Mouse (Mus musculus) embryonic facial prominence, embryonic 13.5 days (tissue): ENCODE results near the gene Gbf1. TPM values are rescaled to one million over a fixed set of nuclear protein-coding genes. Genes with fewer than 3 reads are reported as not detected.

Source experiments
- ATAC-seq: fragments of 200-750 bp; cut with Nextera tagmentation; 2 replicates; pipeline ENCODE4 v1.8.0; 2017; ENCODE audit warnings: low read depth; ENCODE audit not compliant: insufficient number of reproducible peaks, insufficient read depth, low FRiP score, low TSS enrichment
- H3K27ac ChIP-seq: fragments of 300-500 bp; sonication (generic); 2 replicates; pipeline ENCODE4 v1.5.1; 2015; ENCODE audit warnings: moderate library complexity, mild to moderate bottlenecking, inconsistent platforms
- H3K27me3 ChIP-seq: fragments of 300-500 bp; sonication (generic); 2 replicates; pipeline ENCODE4 v1.6.1; 2015; ENCODE audit warnings: mild to moderate bottlenecking, inconsistent platforms
- H3K36me3 ChIP-seq: fragments of 300-500 bp; sonication (generic); 2 replicates; pipeline ENCODE4 v1.6.1; 2015; ENCODE audit warnings: mild to moderate bottlenecking, inconsistent platforms
- H3K4me1 ChIP-seq: fragments of 300-500 bp; sonication (generic); 2 replicates; pipeline ENCODE4 v1.6.1; 2015; ENCODE audit warnings: inconsistent platforms
- H3K4me2 ChIP-seq: fragments of 300-500 bp; sonication (generic); 2 replicates; pipeline ENCODE4 v1.6.1; 2015; ENCODE audit warnings: moderate library complexity, mild to moderate bottlenecking, inconsistent platforms
- H3K4me3 ChIP-seq: fragments of 300-500 bp; sonication (generic); 2 replicates; pipeline ENCODE4 v1.5.1; 2015; ENCODE audit warnings: mild to moderate bottlenecking, inconsistent platforms
- H3K9ac ChIP-seq: fragments of 300-500 bp; sonication (generic); 2 replicates; pipeline ENCODE4 v1.6.1; 2015; ENCODE audit warnings: mild to moderate bottlenecking, inconsistent platforms
- H3K9me3 ChIP-seq: fragments of 300-500 bp; sonication (generic); 2 replicates; pipeline ENCODE4 v1.6.1; 2016; ENCODE audit warnings: inconsistent platforms
- WGBS: fragments of 180-500 bp; shearing (Covaris S2); methylation state at CpG from one replicate; pipeline ENCODE4 v1.1.7; 2015; ENCODE audit warnings: mixed read lengths; 5-methylcytosine and 5-hydroxymethylcytosine counted together
- polyA plus RNA-seq: library from polyadenylated mRNA; unstranded; fragments of >200 nt; fragmentation: Nextera tagmentation; extraction: Ambion mirVana; gene quantifications from 2 replicates; pipeline ENCODE4 v1.2.1, GENCODE M21; 2015

Gene Gbf1
- polyA plus RNA-seq, 1 experiment from 2014 or later = 67.6 TPM

GRCm38 (mm10) chr19:46285631-46286030 is 133.3 kb downstream of the Gbf1 start:
- Histone ChIP-seq H3K27me3 (no peaks in the 10 kb centered on the region), H3K36me3 (peaks cover 73% of the 10 kb centered on the region), H3K4me1 (no peaks in the 10 kb centered on the region), H3K27ac (no peak overlapping the region), H3K4me3 (no peak overlapping the region), H3K4me2 (no peak overlapping the region), H3K9me3 (no peaks in the 10 kb centered on the region), H3K9ac (no peak overlapping the region)
- ATAC-seq = no peak
- 85% methylated on average over 7 of the region's 7 CpGs for WGBS

GRCm38 (mm10) chr19:46286047-46286446 is 133.7 kb downstream of the Gbf1 start:
- H3K9me3 ChIP-seq = no peaks in the 10 kb centered on the region
- no peaks in the 10 kb centered on the region for H3K4me1 ChIP-seq
- peaks cover 69% of the 10 kb centered on the region for H3K36me3 ChIP-seq
- ATAC-seq = no peak
- no peak overlapping the region for H3K4me2 ChIP-seq
- no peak overlapping the region for H3K9ac ChIP-seq
- WGBS = 92% methylated on average over 6 of the region's 6 CpGs
- H3K27me3 ChIP-seq = no peaks in the 10 kb centered on the region
- H3K4me3 ChIP-seq = no peak overlapping the region
- H3K27ac ChIP-seq = no peak overlapping the region

- no peaks in the 10 kb centered on the region for H3K9me3 ChIP-seq
- H3K4me1 ChIP-seq = no peaks in the 10 kb centered on the region
- H3K27ac ChIP-seq = no peak overlapping the region
- no peak overlapping the region for H3K9ac ChIP-seq
- H3K4me3 ChIP-seq = no peak overlapping the region
- peaks cover 61% of the 10 kb centered on the region for H3K36me3 ChIP-seq
- no peak for ATAC-seq
- 0 out of 2 replicates have a peak, but pooled peaks cover 3% of the 10 kb centered on the region for H3K27me3 ChIP-seq
- WGBS = 82% methylated on average over 3 of the region's 3 CpGs
- no peak overlapping the region for H3K4me2 ChIP-seq
Observed at GRCm38 (mm10) chr19:46286926-46287325, 134.6 kb downstream of the Gbf1 start.

GRCm38 (mm10) chr19:46287566-46287965 is 135.3 kb downstream of the Gbf1 start:
- Histone ChIP-seq H3K27me3 (peaks cover 3% of the 10 kb centered on the region; the same call in 1 of the 2 replicates), H3K36me3 (peaks cover 54% of the 10 kb centered on the region), H3K27ac (no peak overlapping the region), H3K4me3 (no peak overlapping the region), H3K9me3 (no peaks in the 10 kb centered on the region), H3K4me2 (no peak overlapping the region), H3K4me1 (no peaks in the 10 kb centered on the region), H3K9ac (no peak overlapping the region)
- WGBS = 89% methylated on average over 3 of the region's 3 CpGs
- no peak for ATAC-seq

- Histone ChIP-seq H3K9ac (no peak overlapping the region), H3K4me1 (no peaks in the 10 kb centered on the region), H3K27me3 (peaks cover 3% of the 10 kb centered on the region; the same call in 1 of the 2 replicates), H3K4me2 (no peak overlapping the region), H3K27ac (no peak overlapping the region), H3K9me3 (no peaks in the 10 kb centered on the region), H3K36me3 (peaks cover 24% of the 10 kb centered on the region), H3K4me3 (no peak overlapping the region)
- ATAC-seq = no peak
- WGBS = 69% methylated on average over 12 of the region's 12 CpGs
Observed at GRCm38 (mm10) chr19:46290535-46291105, 138.3 kb downstream of the Gbf1 start.

- WGBS = 71% methylated on average over 4 of the region's 4 CpGs
- Histone ChIP-seq H3K4me2 (no peak overlapping the region), H3K27ac (no peak overlapping the region), H3K9ac (no peak overlapping the region), H3K27me3 (no peaks in the 10 kb centered on the region; the same call in 1 of the 2 replicates), H3K4me1 (no peaks in the 10 kb centered on the region), H3K9me3 (no peaks in the 10 kb centered on the region), H3K4me3 (no peak overlapping the region), H3K36me3 (no peaks in the 10 kb centered on the region)
- ATAC-seq = no peak
Observed at GRCm38 (mm10) chr19:46296938-46297337, 144.6 kb downstream of the Gbf1 start.

- Histone ChIP-seq H3K4me2 (no peak overlapping the region), H3K9ac (no peak overlapping the region), H3K4me3 (no peak overlapping the region), H3K27ac (no peak overlapping the region), H3K36me3 (no peaks in the 10 kb centered on the region), H3K27me3 (no peaks in the 10 kb centered on the region), H3K4me1 (peaks cover 10% of the 10 kb centered on the region), H3K9me3 (no peaks in the 10 kb centered on the region)
- no peak for ATAC-seq
- WGBS = 30% methylated on average over 8 of the region's 8 CpGs
Observed at GRCm38 (mm10) chr19:46300294-46301045, 148.2 kb downstream of the Gbf1 start.

DNA sequence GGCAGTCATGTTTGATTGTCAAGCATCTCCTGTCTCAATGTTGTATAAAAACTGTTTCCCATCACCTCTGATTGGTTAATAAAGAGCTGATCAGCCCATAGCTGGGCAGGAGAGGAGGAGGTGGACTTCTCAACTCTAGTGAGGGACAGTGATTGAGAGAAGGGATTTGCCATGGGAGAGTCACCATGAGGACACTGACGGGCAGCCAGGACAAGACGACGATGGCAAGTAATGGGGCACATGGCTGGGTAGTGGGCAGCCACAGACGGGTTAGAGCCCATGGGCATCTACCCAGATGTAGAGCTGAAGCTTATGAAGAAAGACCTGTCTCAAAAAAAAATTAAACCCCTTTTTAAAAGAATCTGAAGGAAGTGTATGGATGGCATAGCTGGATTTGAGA is 150.2 kb downstream of the Gbf1 start:
- H3K27me3 ChIP-seq = peaks cover 9% of the 10 kb centered on the region
- no peak overlapping the region for H3K4me2 ChIP-seq
- H3K4me3 ChIP-seq = no peak overlapping the region
- peaks cover 3% of the 10 kb centered on the region; the same call in 1 of the 2 replicates for H3K36me3 ChIP-seq
- H3K27ac ChIP-seq = no peak overlapping the region
- H3K4me1 ChIP-seq = peaks cover 17% of the 10 kb centered on the region
- no peak for ATAC-seq
- H3K9me3 ChIP-seq = no peaks in the 10 kb centered on the region
- 85% methylated on average over 4 of the region's 4 CpGs for WGBS
- no peak overlapping the region for H3K9ac ChIP-seq

- Histone ChIP-seq H3K27ac (peak overlapping the region; percentile 84), H3K9ac (peak overlapping the region; percentile 76), H3K4me3 (peak overlapping the region; percentile 69), H3K36me3 (peaks cover 5% of the 10 kb centered on the region; the same call in 1 of the 2 replicates), H3K27me3 (peaks cover 19% of the 10 kb centered on the region), H3K9me3 (no peaks in the 10 kb centered on the region), H3K4me1 (peaks cover 18% of the 10 kb centered on the region), H3K4me2 (peak overlapping the region; percentile 97)
- 56% methylated on average over 18 of the region's 18 CpGs for WGBS
- ATAC-seq = no peak
Observed at GRCm38 (mm10) chr19:46303251-46304215, 151.2 kb downstream of the Gbf1 start.

DNA sequence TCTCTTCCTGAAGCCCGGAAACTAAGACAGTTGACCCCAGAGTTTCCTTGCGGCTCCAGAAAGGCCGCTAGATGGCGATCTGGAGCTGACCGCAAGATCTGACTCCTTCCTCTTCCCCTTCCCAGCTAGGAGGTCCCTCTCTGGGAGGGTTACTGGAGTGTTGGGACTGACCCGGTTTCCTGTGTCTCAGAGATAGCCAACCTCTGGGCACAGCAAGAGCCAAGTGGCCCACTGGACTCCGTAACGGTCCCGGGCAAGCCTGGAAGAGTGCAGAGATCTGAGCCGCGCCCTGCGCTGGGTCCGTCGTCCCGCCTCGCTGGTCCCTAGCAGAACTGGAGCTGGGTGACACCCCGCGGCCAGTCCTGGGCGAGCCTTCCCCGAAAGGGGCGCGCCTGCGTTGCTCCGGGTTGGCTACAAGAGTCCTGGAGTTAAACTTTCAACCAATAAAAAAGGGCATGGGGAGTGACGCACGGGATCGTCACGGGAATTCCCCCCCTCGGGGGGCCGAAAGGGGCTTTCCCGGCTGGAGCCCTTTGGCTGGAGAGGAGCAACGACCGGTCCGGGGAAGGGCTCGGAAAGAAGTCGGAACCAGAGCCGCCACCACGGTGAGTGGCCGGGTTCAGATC is 152.0 kb downstream of the Gbf1 start, which contains the start of gene Nfkb2:
Gene Nfkb2, plus strand, starts transcription at position 105 of the 626 bp plus-strand sequence.
- peak within 1 kb of the TSS; percentile 76 for H3K9ac ChIP-seq
- peaks cover 26% of the 10 kb centered on the region for H3K4me1 ChIP-seq
- WGBS = under 1% methylated on average over 39 of the region's 39 CpGs
- no peaks in the 10 kb centered on the region for H3K9me3 ChIP-seq
- H3K27me3 ChIP-seq = peaks cover 25% of the 10 kb centered on the region
- peak; percentile 84 for ATAC-seq
- peaks cover 5% of the 10 kb centered on the region; the same call in 1 of the 2 replicates for H3K36me3 ChIP-seq
- H3K4me3 ChIP-seq = peak within 1 kb of the TSS; percentile 69
- peak within 1 kb of the TSS; percentile 84 for H3K27ac ChIP-seq
- H3K4me2 ChIP-seq = peak within 1 kb of the TSS; percentile 97

DNA sequence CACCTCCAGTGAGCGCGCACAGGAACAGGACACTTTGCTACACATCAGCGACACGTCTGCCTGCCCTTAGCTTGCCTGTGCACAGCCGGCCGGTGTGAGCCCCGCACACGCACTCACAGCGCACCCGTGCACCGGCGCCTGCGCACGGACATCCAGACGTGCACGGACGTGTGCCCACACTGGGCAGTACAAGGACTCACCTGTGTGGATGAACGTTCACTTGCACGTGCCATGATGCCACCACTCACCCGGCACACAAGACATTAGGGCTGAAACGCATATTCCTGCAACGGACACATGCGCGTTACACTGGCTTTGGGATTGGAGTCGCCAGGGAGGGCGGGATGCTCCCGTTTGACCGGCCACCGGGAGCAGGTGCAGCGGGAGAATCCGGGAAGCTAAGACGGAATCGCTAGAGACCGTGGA is 152.6 kb downstream of the Gbf1 start:
- Histone ChIP-seq H3K36me3 (peaks cover 10% of the 10 kb centered on the region), H3K27ac (peak overlapping the region; percentile 60), H3K4me1 (peaks cover 26% of the 10 kb centered on the region), H3K4me2 (peak overlapping the region; percentile 97), H3K9me3 (no peaks in the 10 kb centered on the region), H3K9ac (peak overlapping the region; percentile 76), H3K27me3 (peaks cover 30% of the 10 kb centered on the region), H3K4me3 (peak overlapping the region; percentile 69)
- WGBS = under 1% methylated on average over 34 of the region's 34 CpGs
- ATAC-seq = peak; percentile 45; the same call in 1 of the 2 replicates
